Mouse (Mus musculus) MEL (cell line): ENCODE measurements around the gene Gm20388. TPM values are rescaled to one million over a fixed set of nuclear protein-coding genes. Genes with fewer than 3 reads are reported as not detected.

Source experiments
- DNase-seq: peaks from one replicate; pipeline ENCODE4 v3.0.0; 2011; ENCODE audit warnings: low read depth, low spot score
- H3K27ac ChIP-seq: 2 replicates; pipeline ENCODE4 v1.5.1; 2012; ENCODE audit warnings: low read depth, mild to moderate bottlenecking, control low read depth, low read length, moderate library complexity; ENCODE audit not compliant: control insufficient read depth
- H3K27me3 ChIP-seq, 2 experiments: fragments of 150-350 bp in 1 of 2; sonication (generic) in 1 of 2; 2 replicates each; pipeline ENCODE4 v1.6.1; 2012; ENCODE audit warnings: low read length in 2 of 2, mild to moderate bottlenecking in 2 of 2, improper control_type of control experiment in 1 of 2, moderate library complexity in 1 of 2; ENCODE audit not compliant: insufficient read depth in 2 of 2, control insufficient read depth in 1 of 2
- H3K36me3 ChIP-seq, 2 experiments: 2 replicates each; pipeline ENCODE4 v1.6.1; 2012 to 2014; ENCODE audit warnings: low read length in 2 of 2, improper control_type of control experiment in 1 of 2, inconsistent platforms in 1 of 2, mild to moderate bottlenecking in 1 of 2; ENCODE audit not compliant: insufficient read depth in 2 of 2, control insufficient read depth in 1 of 2
- H3K4me1 ChIP-seq, 2 experiments: fragments of 150-350 bp in 1 of 2; sonication (generic) in 1 of 2; 2 replicates each; pipeline ENCODE4 v1.6.1; 2012; ENCODE audit warnings: low read length in 2 of 2, improper control_type of control experiment in 1 of 2, mild to moderate bottlenecking in 1 of 2; ENCODE audit not compliant: insufficient read depth in 2 of 2, control insufficient read depth in 1 of 2
- H3K4me3 ChIP-seq, 2 experiments: fragments of 150-350 bp in 1 of 2; sonication (generic) in 1 of 2; 2 replicates each; pipeline ENCODE4 v1.5.1; 2012; ENCODE audit warnings: low read depth in 2 of 2, low read length in 2 of 2, mild to moderate bottlenecking in 2 of 2, moderate library complexity in 2 of 2, control low read depth in 1 of 2, improper control_type of control experiment in 1 of 2; ENCODE audit not compliant: control insufficient read depth in 1 of 2, insufficient read depth in 1 of 2
- H3K79me2 ChIP-seq: 2 replicates; pipeline ENCODE4 v1.6.1; 2012; ENCODE audit warnings: mild to moderate bottlenecking, low read length, moderate library complexity; ENCODE audit not compliant: control insufficient read depth, poor library complexity, insufficient read depth
- H3K9ac ChIP-seq: 2 replicates; pipeline ENCODE4 v1.6.1; 2012; ENCODE audit warnings: low read depth, mild to moderate bottlenecking, control low read depth, low read length, moderate library complexity; ENCODE audit not compliant: control insufficient read depth, poor library complexity, severe bottlenecking
- H3K9me3 ChIP-seq: fragments of 150-350 bp; sonication (generic); replicated peaks from 2 replicates; pipeline ENCODE4 v1.6.1; 2012; ENCODE audit warnings: mild to moderate bottlenecking, low read length, improper control_type of control experiment, moderate library complexity; ENCODE audit not compliant: insufficient read depth
- BHLHE40 ChIP-seq: IDR thresholded peaks from 2 replicates; pipeline ENCODE4 v1.6.1; 2012; ENCODE audit warnings: low read depth, mild to moderate bottlenecking, inconsistent platforms, low read length, improper control_type of control experiment, borderline replicate concordance
- CHD1 ChIP-seq: IDR thresholded peaks from 2 replicates; pipeline ENCODE4 v1.6.1; 2012; ENCODE audit warnings: low read depth, mild to moderate bottlenecking, inconsistent platforms, low read length, improper control_type of control experiment
- CHD2 ChIP-seq: IDR thresholded peaks from 2 replicates; pipeline ENCODE4 v1.6.1; 2011; ENCODE audit warnings: low read length, improper control_type of control experiment
- ELF1 ChIP-seq: IDR thresholded peaks from 2 replicates; pipeline ENCODE4 v1.6.1; 2014; ENCODE audit warnings: low read depth, mild to moderate bottlenecking, inconsistent platforms, low read length, improper control_type of control experiment, moderate library complexity
- EP300 ChIP-seq, 2 experiments: IDR thresholded peaks; 2 replicates each; pipeline ENCODE4 v1.6.1; 2011; ENCODE audit warnings: improper control_type of control experiment in 2 of 2, low read length in 2 of 2, low read depth in 1 of 2, mild to moderate bottlenecking in 1 of 2
- ETS1 ChIP-seq: IDR thresholded peaks from 2 replicates; pipeline ENCODE4 v1.6.1; 2012; ENCODE audit warnings: low read depth, mild to moderate bottlenecking, inconsistent platforms, low read length, improper control_type of control experiment, moderate library complexity
- KAT2A ChIP-seq: conservative IDR thresholded peaks from 2 replicates; pipeline ENCODE4 v1.6.1; 2012; ENCODE audit warnings: low read depth, low read length, improper control_type of control experiment, inconsistent platforms
- MAZ ChIP-seq: IDR thresholded peaks from 2 replicates; pipeline ENCODE4 v1.6.1; 2012; ENCODE audit warnings: low read depth, mild to moderate bottlenecking, inconsistent platforms, low read length, improper control_type of control experiment
- MYC ChIP-seq: IDR thresholded peaks from 2 replicates; pipeline ENCODE4 v1.6.1; 2011; ENCODE audit warnings: low read depth, mild to moderate bottlenecking, low read length, improper control_type of control experiment, moderate library complexity
- POLR2A ChIP-seq, 2 experiments: IDR thresholded peaks; 2 replicates each; pipeline ENCODE4 v1.6.1; 2011 to 2012; ENCODE audit warnings: low read length in 2 of 2, mild to moderate bottlenecking in 2 of 2, control low read depth in 1 of 2, improper control_type of control experiment in 1 of 2, low read depth in 1 of 2, moderate library complexity in 1 of 2; ENCODE audit not compliant: control insufficient read depth in 1 of 2, insufficient read depth in 1 of 2, poor library complexity in 1 of 2
- POLR2AphosphoS5 ChIP-seq: IDR thresholded peaks from 2 replicates; pipeline ENCODE4 v1.6.1; 2012; ENCODE audit warnings: low read depth, borderline replicate concordance, mild to moderate bottlenecking, inconsistent platforms, low read length, moderate library complexity, mixed read lengths
- SMC3 ChIP-seq: IDR thresholded peaks from 2 replicates; pipeline ENCODE4 v1.6.1; 2011; ENCODE audit warnings: low read depth, low read length, improper control_type of control experiment
- TAL1 ChIP-seq: IDR thresholded peaks from 2 replicates; pipeline ENCODE4 v1.6.1; 2012; ENCODE audit warnings: mild to moderate bottlenecking, inconsistent platforms, low read length, moderate library complexity, mixed read lengths
- TBP ChIP-seq: IDR thresholded peaks from 2 replicates; pipeline ENCODE4 v1.8.0; 2011; ENCODE audit warnings: low read depth, low read length, improper control_type of control experiment
- TCF12 ChIP-seq: IDR thresholded peaks from 2 replicates; pipeline ENCODE4 v1.6.1; 2014; ENCODE audit warnings: low read depth, mild to moderate bottlenecking, inconsistent platforms, low read length, improper control_type of control experiment, moderate library complexity
- ZKSCAN1 ChIP-seq: IDR thresholded peaks from 2 replicates; pipeline ENCODE4 v1.6.1; 2012; ENCODE audit warnings: low read depth, mild to moderate bottlenecking, inconsistent platforms, low read length, improper control_type of control experiment, moderate library complexity
- ZNF384 ChIP-seq: IDR thresholded peaks from 2 replicates; pipeline ENCODE4 v1.6.1; 2012; ENCODE audit warnings: low read depth, mild to moderate bottlenecking, inconsistent platforms, low read length, improper control_type of control experiment
- polyA plus RNA-seq, 2 experiments: library from polyadenylated mRNA; stranded (reverse) in 1 of 2; unstranded in 1 of 2; fragments of >175 nt in 1 of 2; fragments of >200 nt in 1 of 2; gene quantifications; 2 replicates each; pipeline versions ENCODE4 v1.2.1 to v1.2.4; 2012; ENCODE audit warnings: low replicate concordance in 2 of 2, low read depth in 1 of 2; ENCODE audit not compliant: insufficient read length in 2 of 2, insufficient read depth in 1 of 2, missing spikeins in 1 of 2
- total RNA-seq: library from RNA; depleted of rRNA; stranded (reverse); fragments of 300-350 nt; gene quantifications from 2 replicates; pipeline ENCODE4 v1.2.3, GENCODE M21; 2012

Gene Gm20388
- total and polyA plus RNA-seq, 3 experiments: 11.1 to 17.8 TPM; not detected in 1

DNA sequence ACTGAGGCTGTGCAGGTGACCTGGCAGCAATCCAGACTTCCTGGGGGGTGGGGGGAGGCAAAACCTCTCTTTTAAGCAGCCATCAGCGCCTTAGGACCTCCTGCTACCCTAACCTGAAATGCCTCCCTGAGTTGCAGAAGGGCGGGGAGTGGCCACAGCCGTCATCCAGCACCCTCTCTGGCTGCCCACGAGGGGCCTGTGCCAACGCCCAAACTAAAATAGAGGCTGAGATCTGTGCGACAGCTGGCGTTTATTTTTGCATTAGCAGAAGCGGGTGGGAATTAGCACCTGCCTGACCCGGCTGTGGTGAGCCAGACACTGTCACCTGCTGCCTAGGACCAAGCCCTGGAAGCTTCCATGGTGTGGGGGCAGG lies 2726.1 kb downstream of the Gm20388 start:
- no peak overlapping the region for H3K27ac ChIP-seq
- H3K79me2 ChIP-seq: no peaks in the 10 kb centered on the region
- H3K9me3 ChIP-seq: no peaks in the 10 kb centered on the region
- H3K4me3 ChIP-seq: no peak overlapping the region
- H3K36me3 ChIP-seq: peaks cover 12 to 16% of the 10 kb centered on the region in 2 experiments
- no peak for TF ChIP-seq SMC3
- no peak for TF ChIP-seq POLR2AphosphoS5
- no peak for TF ChIP-seq CHD2
- TF ChIP-seq TCF12: no peak
- TF ChIP-seq EP300 (IDR thresholded peaks at IDR 0.05; ENCODE audit: low read depth in 1 of 2, low read length in 2 of 2): no peak
- no peak for DNase-seq
- no peak overlapping the region for H3K9ac ChIP-seq
- H3K4me1 ChIP-seq: peaks cover 0 to 20% of the 10 kb centered on the region in 2 experiments; a peak in 2 of 4 replicates
- no peaks in the 10 kb centered on the region for H3K27me3 ChIP-seq

DNA sequence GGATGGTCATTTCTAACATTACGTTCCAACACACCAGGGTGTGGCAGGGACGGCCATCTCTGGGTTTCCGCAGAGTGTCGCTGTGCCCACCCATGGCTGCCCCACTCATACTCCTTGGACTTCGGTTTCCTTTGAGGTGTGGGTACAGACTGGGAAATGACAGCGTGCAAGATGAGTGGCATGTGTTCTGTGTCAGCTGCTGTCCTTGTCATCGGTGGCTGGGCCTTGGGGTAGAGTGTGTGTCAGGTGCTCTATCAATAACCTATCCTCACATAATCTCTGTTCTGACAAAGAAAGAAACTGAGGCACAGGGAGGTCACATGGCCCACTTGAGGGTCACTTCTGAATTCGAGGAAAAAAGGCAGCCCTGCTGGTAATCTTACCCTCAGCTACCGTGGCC lies 2726.6 kb downstream of the Gm20388 start:
- H3K9me3 ChIP-seq: no peaks in the 10 kb centered on the region
- peaks cover 12 to 16% of the 10 kb centered on the region in 2 experiments for H3K36me3 ChIP-seq
- no peak for DNase-seq
- H3K9ac ChIP-seq: no peak overlapping the region
- TF ChIP-seq CHD2 (no peak), CHD1 (no peak), TBP (no peak), ZNF384 (no peak), POLR2A (IDR thresholded peaks at IDR 0.05; ENCODE audit: control insufficient read depth in 1 of 2, insufficient read depth in 1 of 2, low read depth in 1 of 2, low read length in 2 of 2, poor library complexity in 1 of 2) (no peak), ZKSCAN1 (no peak), BHLHE40 (no peak), ELF1 (no peak), KAT2A (no peak), MYC (no peak), ETS1 (no peak), TAL1 (no peak), MAZ (no peak)
- H3K4me3 ChIP-seq: no peak overlapping the region
- H3K27ac ChIP-seq: no peak overlapping the region
- H3K4me1 ChIP-seq: peaks cover 0 to 20% of the 10 kb centered on the region in 2 experiments; a peak in 2 of 4 replicates
- no peaks in the 10 kb centered on the region for H3K27me3 ChIP-seq
- no peaks in the 10 kb centered on the region for H3K79me2 ChIP-seq
